Mouse (Mus musculus) spleen, postnatal 4 days (tissue): ENCODE data around the gene Btbd11.

Experiments used
- DNase-seq, 2 experiments: peaks; one replicate each; pipeline ENCODE4 v3.0.0; 2022; ENCODE audit warnings: low spot score in 2 of 2

Btbd11 gene

GRCm38 (mm10) chr10:85475642-85476345, 89.2 kb downstream of the Btbd11 start:
- DNase-seq: no peak

- no peak for DNase-seq
Measured at GRCm38 (mm10) chr10:85479959-85480625, 93.5 kb downstream of the Btbd11 start.

GRCm38 (mm10) chr10:85481106-85481505, 94.5 kb downstream of the Btbd11 start:
- DNase-seq: no peak

GRCm38 (mm10) chr10:85482064-85482473, 95.5 kb downstream of the Btbd11 start:
- DNase-seq: no peak

GRCm38 (mm10) chr10:85482480-85482879, 95.9 kb downstream of the Btbd11 start:
- DNase-seq: no peak

- no peak for DNase-seq
Measured at GRCm38 (mm10) chr10:85486456-85486855, 99.8 kb downstream of the Btbd11 start.

- DNase-seq: no peak
Measured at GRCm38 (mm10) chr10:85492583-85492982, 106.0 kb downstream of the Btbd11 start.

GRCm38 (mm10) chr10:85496358-85496757, 109.7 kb downstream of the Btbd11 start:
- DNase-seq: no peak

- no peak for DNase-seq
Measured at GRCm38 (mm10) chr10:85496981-85497380, 110.4 kb downstream of the Btbd11 start.

GRCm38 (mm10) chr10:85497931-85498330, 111.3 kb downstream of the Btbd11 start:
- no peak for DNase-seq

- no peak for DNase-seq
Measured at GRCm38 (mm10) chr10:85500573-85501155, 114.0 kb downstream of the Btbd11 start.

- no peak for DNase-seq
Measured at GRCm38 (mm10) chr10:85501966-85502566, 115.5 kb downstream of the Btbd11 start.

- no peak for DNase-seq
Measured at GRCm38 (mm10) chr10:85502656-85503055, 116.0 kb downstream of the Btbd11 start.

GRCm38 (mm10) chr10:85503453-85503852, 116.8 kb downstream of the Btbd11 start:
- DNase-seq: no peak

GRCm38 (mm10) chr10:85507270-85508050, 120.8 kb downstream of the Btbd11 start:
- no peak for DNase-seq

- no peak for DNase-seq
Measured at GRCm38 (mm10) chr10:85508193-85508794, 121.7 kb downstream of the Btbd11 start.

- no peak for DNase-seq
Measured at GRCm38 (mm10) chr10:85509000-85509399, 122.4 kb downstream of the Btbd11 start.

- DNase-seq: no peak
Measured at GRCm38 (mm10) chr10:85510329-85510728, 123.7 kb downstream of the Btbd11 start.

GRCm38 (mm10) chr10:85512808-85513207, 126.2 kb downstream of the Btbd11 start:
- DNase-seq: no peak

- DNase-seq: no peak
Measured at GRCm38 (mm10) chr10:85517223-85518110, 130.9 kb downstream of the Btbd11 start.

- DNase-seq: no peak
Measured at GRCm38 (mm10) chr10:85518111-85518409, 131.4 kb downstream of the Btbd11 start.
